Mouse (Mus musculus): ENCODE data around the gene Lamtor5.
"Not testable (repeated sequence)": the region's sequence is repeated elsewhere in the genome, so short reads cannot be mapped to it uniquely, and the experiment has no call there.

Lamtor5 gene

GRCm38 (mm10) chr3:107273820-107274219, 4.8 kb upstream of the Lamtor5 start:
- peak; percentile 57 for DNase-seq

- no peak for DNase-seq
Measured at GRCm38 (mm10) chr3:107275351-107275750, 3.3 kb upstream of the Lamtor5 start.

GRCm38 (mm10) chr3:107275996-107276395, 2.7 kb upstream of the Lamtor5 start:
- DNase-seq: no peak

- DNase-seq: no peak
Measured at GRCm38 (mm10) chr3:107276626-107277025, 2.0 kb upstream of the Lamtor5 start.

- no peak for DNase-seq
Measured at GRCm38 (mm10) chr3:107286123-107286522, 7.5 kb downstream of the Lamtor5 start.

GRCm38 (mm10) chr3:107287346-107287745, 8.7 kb downstream of the Lamtor5 start:
- DNase-seq: no peak

GRCm38 (mm10) chr3:107290764-107291381, 12.2 kb downstream of the Lamtor5 start, which contains the start of gene Slc16a4:
Gene Slc16a4, plus strand, starts transcription at chr3:107291230.
- no peak for DNase-seq

GRCm38 (mm10) chr3:107295672-107296360, 17.2 kb downstream of the Lamtor5 start:
- no peak for DNase-seq

- DNase-seq: not testable (repeated sequence)
Measured at GRCm38 (mm10) chr3:107296917-107297316, 18.3 kb downstream of the Lamtor5 start.

- no peak for DNase-seq
Measured at GRCm38 (mm10) chr3:107317338-107317737, 38.7 kb downstream of the Lamtor5 start.

- DNase-seq: no peak
Measured at GRCm38 (mm10) chr3:107321141-107321540, 42.5 kb downstream of the Lamtor5 start.

- DNase-seq: no peak
Measured at GRCm38 (mm10) chr3:107321776-107322175, 43.1 kb downstream of the Lamtor5 start.

GRCm38 (mm10) chr3:107326442-107326841, 47.8 kb downstream of the Lamtor5 start:
- no peak for DNase-seq

- DNase-seq: no peak
Measured at GRCm38 (mm10) chr3:107330503-107331424, 52.1 kb downstream of the Lamtor5 start.

GRCm38 (mm10) chr3:107331746-107332126, 53.1 kb downstream of the Lamtor5 start:
- DNase-seq: no peak

GRCm38 (mm10) chr3:107332127-107332959, 53.7 kb downstream of the Lamtor5 start:
- peak; percentile 67 for DNase-seq

- peak; percentile 95 for DNase-seq
Measured at GRCm38 (mm10) chr3:107332960-107333380, 54.3 kb downstream of the Lamtor5 start.

Data from right cerebral cortex, postnatal 25 days (tissue).